ENCODE assay signal across 14 mouse cellular contexts in genomic region chr8:78001656-78002055, GRCm38 (mm10).
A peak's percentile ranks its signal among the peaks of the same experiment; 100 is the strongest.
DNase-seq lines count a peak whose midpoint lies in the region; ATAC-seq lines count a peak whose summit lies in the region.
"Had no signal": no experiment of that assay in that cellular context is flagged by ENCODE, and none has a peak within 500 bp of the region (broad histone marks: within the 10 kb centered on the region; RNA-seq: fewer than 3 reads in every experiment).

No protein-coding gene starts in this region.

- intact Hi-C loops in heart, postnatal 25 days (cut with DNase I) = loop anchor here (5.0 to 10.0 kb wide), 2 partner anchors 279 to 587 kb away; partner anchors contain the start of gene Ednra

- no peaks in the 10 kb centered on the region for H3K9me3 ChIP-seq in forebrain, embryonic 13.5 days (replicated peaks)
- H3K9me3 ChIP-seq in midbrain, embryonic 13.5 days = no peaks in the 10 kb centered on the region

- H3K4me3 ChIP-seq in forebrain, embryonic 13.5 days = no peak overlapping the region
- H3K4me3 ChIP-seq in midbrain, embryonic 13.5 days (replicated peaks) = no peak overlapping the region
- H3K4me3 ChIP-seq: erythroblast, embryonic 14.5 days; megakaryocyte, embryonic 14.5 days had no signal

- no peak overlapping the region for H3K27ac ChIP-seq in forebrain, embryonic 13.5 days
- no peak overlapping the region for H3K27ac ChIP-seq in midbrain, embryonic 13.5 days

- peak overlapping the region; percentile 6; the same call in 1 of the 2 replicates for H3K4me2 ChIP-seq in forebrain, embryonic 13.5 days
- H3K4me2 ChIP-seq in midbrain, embryonic 13.5 days (replicated peaks) = no peak overlapping the region

- H3K36me3 ChIP-seq in forebrain, embryonic 13.5 days (ENCODE audit: poor library complexity, severe bottlenecking) = no peaks in the 10 kb centered on the region
- H3K36me3 ChIP-seq in midbrain, embryonic 13.5 days = no peaks in the 10 kb centered on the region

- H3K27me3 ChIP-seq in forebrain, embryonic 13.5 days = no peaks in the 10 kb centered on the region
- no peaks in the 10 kb centered on the region for H3K27me3 ChIP-seq in midbrain, embryonic 13.5 days

- H3K4me1 ChIP-seq in forebrain, embryonic 13.5 days = peaks cover 16% of the 10 kb centered on the region
- peaks cover 8% of the 10 kb centered on the region for H3K4me1 ChIP-seq in midbrain, embryonic 13.5 days (replicated peaks)
- H3K4me1 ChIP-seq: megakaryocyte, embryonic 14.5 days had no signal

- peak; percentile 67 for ATAC-seq in forebrain, embryonic 13.5 days
- peak; percentile 46 for ATAC-seq in midbrain, embryonic 13.5 days

- DNase-seq in heart, adult 11 months = peak; percentile 53
- no peak for DNase-seq in heart, postnatal 25 days (ENCODE audit: low spot score)
- DNase-seq in layer of hippocampus, adult 9-11 months = peak; percentile 11
- no peak for DNase-seq in layer of hippocampus, postnatal 25 days (ENCODE audit: extremely low spot score in 1 of 2, low spot score in 1 of 2)
- DNase-seq in thymus, postnatal 36 days = no peak
- no peak for DNase-seq in urinary bladder, postnatal 36 days (ENCODE audit: low spot score in 2 of 2)
- DNase-seq: adrenal gland, adult 2 months; cerebellum, adult 11-12 months; heart, postnatal 10 days; thymus, postnatal 14 days had no signal

- no peak overlapping the region for H3K9ac ChIP-seq in forebrain, embryonic 13.5 days
- H3K9ac ChIP-seq in midbrain, embryonic 13.5 days (replicated peaks) = no peak overlapping the region

- 37% methylated on average over 5 of the region's 5 CpGs for WGBS in forebrain, embryonic 13.5 days
- WGBS in midbrain, embryonic 13.5 days = 41% methylated on average over 5 of the region's 5 CpGs

Comparison
In these comparisons a context has a peak if more than half of its experiments do, and no peak if none do; other contexts are left out.
1. DNase-seq: peak in heart, adult 11 months (single experiment) and layer of hippocampus, adult 9-11 months (single experiment); none in heart, postnatal 25 days (single experiment), layer of hippocampus, postnatal 25 days (0 of 2), thymus, postnatal 36 days (0 of 2) and urinary bladder, postnatal 36 days (0 of 2).